Mouse (Mus musculus) MEL (cell line): ENCODE results near the gene Olfr689. TPM values are rescaled to one million over a fixed set of nuclear protein-coding genes. Genes with fewer than 3 reads are reported as not detected.

Source experiments
- DNase-seq: peaks from one replicate; pipeline ENCODE4 v3.0.0; 2011; ENCODE audit warnings: low read depth, low spot score
- H3K27ac ChIP-seq: 2 replicates; pipeline ENCODE4 v1.5.1; 2012; ENCODE audit warnings: low read depth, mild to moderate bottlenecking, control low read depth, low read length, moderate library complexity; ENCODE audit not compliant: control insufficient read depth
- H3K27me3 ChIP-seq, 2 experiments: fragments of 150-350 bp in 1 of 2; sonication (generic) in 1 of 2; 2 replicates each; pipeline ENCODE4 v1.6.1; 2012; ENCODE audit warnings: low read length in 2 of 2, mild to moderate bottlenecking in 2 of 2, improper control_type of control experiment in 1 of 2, moderate library complexity in 1 of 2; ENCODE audit not compliant: insufficient read depth in 2 of 2, control insufficient read depth in 1 of 2
- H3K36me3 ChIP-seq, 2 experiments: 2 replicates each; pipeline ENCODE4 v1.6.1; 2012 to 2014; ENCODE audit warnings: low read length in 2 of 2, improper control_type of control experiment in 1 of 2, inconsistent platforms in 1 of 2, mild to moderate bottlenecking in 1 of 2; ENCODE audit not compliant: insufficient read depth in 2 of 2, control insufficient read depth in 1 of 2
- H3K4me1 ChIP-seq, 2 experiments: fragments of 150-350 bp in 1 of 2; sonication (generic) in 1 of 2; 2 replicates each; pipeline ENCODE4 v1.6.1; 2012; ENCODE audit warnings: low read length in 2 of 2, improper control_type of control experiment in 1 of 2, mild to moderate bottlenecking in 1 of 2; ENCODE audit not compliant: insufficient read depth in 2 of 2, control insufficient read depth in 1 of 2
- H3K4me3 ChIP-seq, 2 experiments: fragments of 150-350 bp in 1 of 2; sonication (generic) in 1 of 2; 2 replicates each; pipeline ENCODE4 v1.5.1; 2012; ENCODE audit warnings: low read depth in 2 of 2, low read length in 2 of 2, mild to moderate bottlenecking in 2 of 2, moderate library complexity in 2 of 2, control low read depth in 1 of 2, improper control_type of control experiment in 1 of 2; ENCODE audit not compliant: control insufficient read depth in 1 of 2, insufficient read depth in 1 of 2
- H3K79me2 ChIP-seq: 2 replicates; pipeline ENCODE4 v1.6.1; 2012; ENCODE audit warnings: mild to moderate bottlenecking, low read length, moderate library complexity; ENCODE audit not compliant: control insufficient read depth, poor library complexity, insufficient read depth
- H3K9ac ChIP-seq: 2 replicates; pipeline ENCODE4 v1.6.1; 2012; ENCODE audit warnings: low read depth, mild to moderate bottlenecking, control low read depth, low read length, moderate library complexity; ENCODE audit not compliant: control insufficient read depth, poor library complexity, severe bottlenecking
- H3K9me3 ChIP-seq: fragments of 150-350 bp; sonication (generic); replicated peaks from 2 replicates; pipeline ENCODE4 v1.6.1; 2012; ENCODE audit warnings: mild to moderate bottlenecking, low read length, improper control_type of control experiment, moderate library complexity; ENCODE audit not compliant: insufficient read depth
- BHLHE40 ChIP-seq: IDR thresholded peaks from 2 replicates; pipeline ENCODE4 v1.6.1; 2012; ENCODE audit warnings: low read depth, mild to moderate bottlenecking, inconsistent platforms, low read length, improper control_type of control experiment, borderline replicate concordance
- CHD2 ChIP-seq: IDR thresholded peaks from 2 replicates; pipeline ENCODE4 v1.6.1; 2011; ENCODE audit warnings: low read length, improper control_type of control experiment
- E2F4 ChIP-seq: IDR thresholded peaks from 2 replicates; pipeline ENCODE4 v1.6.1; 2011; ENCODE audit warnings: low read depth, low read length, improper control_type of control experiment, borderline replicate concordance
- ELF1 ChIP-seq: IDR thresholded peaks from 2 replicates; pipeline ENCODE4 v1.6.1; 2014; ENCODE audit warnings: low read depth, mild to moderate bottlenecking, inconsistent platforms, low read length, improper control_type of control experiment, moderate library complexity
- EP300 ChIP-seq, 2 experiments: IDR thresholded peaks; 2 replicates each; pipeline ENCODE4 v1.6.1; 2011; ENCODE audit warnings: improper control_type of control experiment in 2 of 2, low read length in 2 of 2, low read depth in 1 of 2, mild to moderate bottlenecking in 1 of 2
- ETS1 ChIP-seq: IDR thresholded peaks from 2 replicates; pipeline ENCODE4 v1.6.1; 2012; ENCODE audit warnings: low read depth, mild to moderate bottlenecking, inconsistent platforms, low read length, improper control_type of control experiment, moderate library complexity
- GABPA ChIP-seq: IDR thresholded peaks from 2 replicates; pipeline ENCODE4 v1.6.1; 2012; ENCODE audit warnings: low read depth, mild to moderate bottlenecking, inconsistent platforms, low read length, improper control_type of control experiment, moderate library complexity
- GATA1 ChIP-seq: IDR thresholded peaks from 2 replicates; pipeline ENCODE4 v1.6.1; 2011; ENCODE audit warnings: low read depth, low read length, improper control_type of control experiment
- JUND ChIP-seq: IDR thresholded peaks from 2 replicates; pipeline ENCODE4 v1.6.1; 2011; ENCODE audit warnings: low read depth, mild to moderate bottlenecking, improper control_type of control experiment, low read length
- MAFK ChIP-seq: IDR thresholded peaks from 2 replicates; pipeline ENCODE4 v1.6.1; 2011; ENCODE audit warnings: low read depth, mild to moderate bottlenecking, low read length, improper control_type of control experiment, borderline replicate concordance
- MAX ChIP-seq: IDR thresholded peaks from 2 replicates; pipeline ENCODE4 v1.6.1; 2011; ENCODE audit warnings: low read length, improper control_type of control experiment
- MEF2A ChIP-seq: IDR thresholded peaks from 2 replicates; pipeline ENCODE4 v1.6.1; 2014; ENCODE audit warnings: low read depth, mild to moderate bottlenecking, inconsistent platforms, low read length, improper control_type of control experiment; ENCODE audit not compliant: poor library complexity, insufficient replicate concordance, severe bottlenecking; ENCODE audit errors: extremely low read depth
- MXI1 ChIP-seq: IDR thresholded peaks from 2 replicates; pipeline ENCODE4 v1.6.1; 2011; ENCODE audit warnings: mild to moderate bottlenecking, low read depth, low read length, improper control_type of control experiment
- NELFE ChIP-seq: IDR thresholded peaks from 2 replicates; pipeline ENCODE4 v1.6.1; 2011; ENCODE audit warnings: low read depth, low read length, improper control_type of control experiment
- NRF1 ChIP-seq: IDR thresholded peaks from 2 replicates; pipeline ENCODE4 v1.6.1; 2014; ENCODE audit warnings: low read depth, mild to moderate bottlenecking, inconsistent platforms, low read length, improper control_type of control experiment, moderate library complexity; ENCODE audit not compliant: poor library complexity, insufficient read depth, severe bottlenecking
- POLR2A ChIP-seq, 2 experiments: IDR thresholded peaks; 2 replicates each; pipeline ENCODE4 v1.6.1; 2011 to 2012; ENCODE audit warnings: low read length in 2 of 2, mild to moderate bottlenecking in 2 of 2, control low read depth in 1 of 2, improper control_type of control experiment in 1 of 2, low read depth in 1 of 2, moderate library complexity in 1 of 2; ENCODE audit not compliant: control insufficient read depth in 1 of 2, insufficient read depth in 1 of 2, poor library complexity in 1 of 2
- POLR2AphosphoS2 ChIP-seq: IDR thresholded peaks from 2 replicates; pipeline ENCODE4 v1.6.1; 2011; ENCODE audit warnings: low read length, improper control_type of control experiment
- POLR2AphosphoS5 ChIP-seq: IDR thresholded peaks from 2 replicates; pipeline ENCODE4 v1.6.1; 2012; ENCODE audit warnings: low read depth, borderline replicate concordance, mild to moderate bottlenecking, inconsistent platforms, low read length, moderate library complexity, mixed read lengths
- SMC3 ChIP-seq: IDR thresholded peaks from 2 replicates; pipeline ENCODE4 v1.6.1; 2011; ENCODE audit warnings: low read depth, low read length, improper control_type of control experiment
- TAL1 ChIP-seq: IDR thresholded peaks from 2 replicates; pipeline ENCODE4 v1.6.1; 2012; ENCODE audit warnings: mild to moderate bottlenecking, inconsistent platforms, low read length, moderate library complexity, mixed read lengths
- TBP ChIP-seq: IDR thresholded peaks from 2 replicates; pipeline ENCODE4 v1.8.0; 2011; ENCODE audit warnings: low read depth, low read length, improper control_type of control experiment
- TCF12 ChIP-seq: IDR thresholded peaks from 2 replicates; pipeline ENCODE4 v1.6.1; 2014; ENCODE audit warnings: low read depth, mild to moderate bottlenecking, inconsistent platforms, low read length, improper control_type of control experiment, moderate library complexity
- USF2 ChIP-seq, 2 experiments: IDR thresholded peaks; 2 replicates each; pipeline ENCODE4 v1.6.1; 2011 to 2012; ENCODE audit warnings: improper control_type of control experiment in 2 of 2, low read length in 2 of 2, borderline replicate concordance in 1 of 2, inconsistent platforms in 1 of 2, low read depth in 1 of 2, mild to moderate bottlenecking in 1 of 2; ENCODE audit not compliant: insufficient read depth in 1 of 2
- ZKSCAN1 ChIP-seq: IDR thresholded peaks from 2 replicates; pipeline ENCODE4 v1.6.1; 2012; ENCODE audit warnings: low read depth, mild to moderate bottlenecking, inconsistent platforms, low read length, improper control_type of control experiment, moderate library complexity
- ZMIZ1 ChIP-seq: IDR thresholded peaks from 2 replicates; pipeline ENCODE4 v1.6.1; 2012; ENCODE audit warnings: low read depth, mild to moderate bottlenecking, inconsistent platforms, low read length, improper control_type of control experiment, moderate library complexity
- ZNF384 ChIP-seq: IDR thresholded peaks from 2 replicates; pipeline ENCODE4 v1.6.1; 2012; ENCODE audit warnings: low read depth, mild to moderate bottlenecking, inconsistent platforms, low read length, improper control_type of control experiment
- polyA plus RNA-seq, 2 experiments: library from polyadenylated mRNA; stranded (reverse) in 1 of 2; unstranded in 1 of 2; fragments of >175 nt in 1 of 2; fragments of >200 nt in 1 of 2; gene quantifications; 2 replicates each; pipeline versions ENCODE4 v1.2.1 to v1.2.4; 2012; ENCODE audit warnings: low replicate concordance in 2 of 2, low read depth in 1 of 2; ENCODE audit not compliant: insufficient read length in 2 of 2, insufficient read depth in 1 of 2, missing spikeins in 1 of 2
- total RNA-seq: library from RNA; depleted of rRNA; stranded (reverse); fragments of 300-350 nt; gene quantifications from 2 replicates; pipeline ENCODE4 v1.2.3, GENCODE M21; 2012

The Olfr689 gene
- total and polyA plus RNA-seq, 3 experiments: not detected

- DNase-seq: no peak
- H3K36me3 ChIP-seq: peaks cover 0 to 2% of the 10 kb centered on the region in 2 experiments; a peak in 2 of 4 replicates
- no peak within 1 kb of the TSS for H3K4me3 ChIP-seq
- H3K27ac ChIP-seq: no peak within 1 kb of the TSS
- no peaks in the 10 kb centered on the region for H3K9me3 ChIP-seq
- H3K79me2 ChIP-seq: no peaks in the 10 kb centered on the region
- H3K4me1 ChIP-seq: no peaks in the 10 kb centered on the region; a peak in 2 of 4 replicates
- TF ChIP-seq ZNF384: no peak
- TF ChIP-seq NELFE: no peak
- no peak for TF ChIP-seq TAL1
- no peak for TF ChIP-seq ETS1
- TF ChIP-seq GATA1: no peak
- TF ChIP-seq POLR2A (IDR thresholded peaks at IDR 0.05; ENCODE audit: control insufficient read depth in 1 of 2, insufficient read depth in 1 of 2, low read depth in 1 of 2, low read length in 2 of 2, poor library complexity in 1 of 2): no peak
- TF ChIP-seq ELF1: no peak
- TF ChIP-seq SMC3: no peak
- no peak for TF ChIP-seq GABPA
- TF ChIP-seq ZMIZ1: no peak
- no peak for TF ChIP-seq BHLHE40
- no peak for TF ChIP-seq E2F4
- TF ChIP-seq MXI1: no peak
- TF ChIP-seq ZKSCAN1: no peak
- TF ChIP-seq MEF2A: no peak
- TF ChIP-seq, all 39 proteins: peak for 0
- no peak within 1 kb of the TSS for H3K9ac ChIP-seq
- no peaks in the 10 kb centered on the region for H3K27me3 ChIP-seq
Measured at GRCm38 (mm10) chr7:105367930-105368329, 57.0 kb downstream of the Olfr689 start, which contains the start of gene Olfr692. Olfr692 (plus strand) TSS chr7:105368230.

DNA sequence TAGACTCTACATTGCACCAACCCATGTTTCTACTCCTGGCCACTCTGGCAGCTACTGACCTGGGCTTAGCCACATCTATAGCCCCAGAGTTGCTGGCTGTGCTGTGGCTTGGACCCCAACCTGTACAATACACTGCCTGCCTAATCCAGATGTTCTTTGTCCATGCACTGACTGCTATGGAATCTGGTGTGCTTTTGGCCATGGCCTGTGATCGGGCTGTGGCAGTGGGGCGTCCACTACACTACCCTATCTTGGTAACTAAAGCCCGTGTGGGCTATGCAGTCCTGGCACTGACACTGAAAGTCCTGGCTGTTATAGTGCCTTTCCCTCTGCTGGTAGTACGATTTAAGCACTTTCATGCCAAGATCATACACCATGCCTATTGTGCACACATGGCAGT lies 57.6 kb downstream of the Olfr689 start:
- Histone ChIP-seq H3K79me2 (no peaks in the 10 kb centered on the region), H3K9me3 (no peaks in the 10 kb centered on the region), H3K4me3 (no peak overlapping the region), H3K9ac (no peak overlapping the region), H3K36me3 (peaks cover 0 to 8% of the 10 kb centered on the region in 2 experiments; a peak in 2 of 4 replicates), H3K4me1 (peaks cover 5 to 6% of the 10 kb centered on the region in 2 experiments), H3K27ac (no peak overlapping the region), H3K27me3 (no peaks in the 10 kb centered on the region)
- DNase-seq: no peak
- TF ChIP-seq MAX (no peak), TCF12 (no peak), GATA1 (no peak), GABPA (no peak), ZMIZ1 (no peak), ELF1 (no peak), MAFK (no peak), POLR2AphosphoS5 (no peak), SMC3 (no peak), TBP (no peak), POLR2AphosphoS2 (no peak), NRF1 (no peak), CHD2 (no peak), ETS1 (no peak), JUND (no peak), USF2 (IDR thresholded peaks at IDR 0.05; ENCODE audit: borderline replicate concordance in 1 of 2, insufficient read depth in 1 of 2, low read depth in 1 of 2, low read length in 2 of 2) (no peak), EP300 (IDR thresholded peaks at IDR 0.05; ENCODE audit: low read depth in 1 of 2, low read length in 2 of 2) (no peak), BHLHE40 (no peak)
